Mouse (Mus musculus) gastrocnemius, postnatal 36 days (tissue): ENCODE measurements at regions not wholly inside any gene's neighbourhood (a gene's known extent, or its start where the extent isn't known, plus 50 kb on each side); places are given as distances from the start of the nearest gene placed in this dataset.

ENCODE experiments used
- DNase-seq, 2 experiments: peaks; one replicate each; pipeline ENCODE4 v3.0.0; 2022
- intact Hi-C: fragments of 180-260 bp; cut with DNase I; formaldehyde crosslinking; loops from one replicate; pipeline ENCODE4 v1.15.1; 2025

DNA sequence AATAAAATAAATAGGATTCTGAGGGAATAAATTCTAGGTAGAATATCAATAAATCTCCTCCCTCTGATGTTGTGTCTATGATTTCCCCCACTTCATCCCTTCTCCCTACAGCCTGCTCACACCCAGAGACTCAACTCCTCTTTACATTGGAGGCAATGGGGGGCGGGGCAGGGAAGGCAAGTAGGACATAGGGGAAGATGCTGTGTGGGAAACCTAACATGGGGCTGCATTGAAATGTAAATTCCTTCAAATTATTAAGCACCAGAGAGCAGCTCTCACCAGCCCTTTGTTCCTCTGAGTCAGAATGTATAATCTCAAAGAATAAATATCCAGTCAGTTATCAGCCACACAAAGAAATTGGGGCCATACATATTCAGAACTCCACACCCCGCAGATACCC lies 91.6 kb downstream of the Nuf2 start:
- intact Hi-C loops: no loop called here
- DNase-seq: no peak

DNA sequence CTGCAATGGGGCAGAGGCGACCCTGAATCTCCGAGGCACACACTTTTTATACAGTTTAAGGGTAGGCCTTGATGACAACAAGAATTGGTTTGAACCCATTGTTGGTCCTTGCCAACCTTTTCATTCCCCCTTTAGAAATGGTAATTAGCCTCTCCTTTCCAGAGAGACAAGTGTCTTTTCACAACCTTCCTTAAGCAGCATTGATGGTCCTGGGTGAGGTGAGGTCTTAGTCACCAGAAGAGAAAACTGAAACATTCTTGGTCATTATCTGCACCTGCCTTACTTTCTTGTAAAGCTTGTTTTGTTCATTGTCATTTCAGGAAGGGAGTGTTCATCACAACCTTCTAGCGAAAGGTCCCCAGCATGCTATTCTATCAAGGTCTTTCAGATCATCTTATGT lies 93.3 kb downstream of the Nuf2 start:
- intact Hi-C loops: no loop called here
- DNase-seq: no peak

DNA sequence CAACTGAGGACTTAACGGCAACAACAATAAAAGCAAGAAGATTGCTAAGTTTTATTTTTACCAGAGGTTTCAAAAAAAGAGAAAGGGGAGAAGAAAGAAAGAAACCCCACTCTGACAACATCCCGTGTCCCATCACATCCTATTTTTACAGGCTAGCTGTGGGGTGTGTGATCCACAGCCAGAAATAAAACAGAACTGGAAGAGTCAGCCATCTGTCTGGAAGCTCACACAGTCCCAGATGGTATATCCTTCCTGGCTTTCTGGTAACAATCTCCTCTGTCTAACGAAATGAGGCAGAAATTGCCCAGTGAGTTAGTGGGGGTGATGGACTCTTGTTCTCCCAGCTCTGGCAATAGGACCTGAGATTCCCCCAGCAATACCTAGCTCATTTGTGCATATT lies 108.9 kb downstream of the Nuf2 start:
- intact Hi-C loops: no loop called here

DNA sequence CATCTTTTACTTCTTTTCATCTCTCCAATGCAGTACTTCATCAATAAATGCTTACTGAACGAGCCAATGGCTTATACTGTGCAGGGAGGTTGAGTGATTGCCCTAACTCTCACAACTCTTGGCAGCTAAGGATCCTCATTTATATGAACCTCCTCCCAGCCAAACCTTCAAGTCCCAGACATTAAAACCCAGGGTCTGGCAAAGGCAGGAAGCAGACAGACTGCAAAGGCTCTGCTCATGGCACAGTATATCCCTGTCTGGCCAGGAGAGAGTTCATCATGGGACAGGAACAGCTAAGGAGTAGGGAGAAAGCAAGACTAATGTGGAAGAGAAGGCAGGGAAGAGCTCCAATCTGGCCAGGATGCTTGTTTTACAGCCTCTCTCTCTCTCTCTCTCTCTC lies 109.6 kb downstream of the Nuf2 start:
- DNase-seq: no peak
- intact Hi-C loops: no loop called here

More for the DNA sequence above, 108.9 kb downstream of the Nuf2 start:
- no peak for DNase-seq

DNA sequence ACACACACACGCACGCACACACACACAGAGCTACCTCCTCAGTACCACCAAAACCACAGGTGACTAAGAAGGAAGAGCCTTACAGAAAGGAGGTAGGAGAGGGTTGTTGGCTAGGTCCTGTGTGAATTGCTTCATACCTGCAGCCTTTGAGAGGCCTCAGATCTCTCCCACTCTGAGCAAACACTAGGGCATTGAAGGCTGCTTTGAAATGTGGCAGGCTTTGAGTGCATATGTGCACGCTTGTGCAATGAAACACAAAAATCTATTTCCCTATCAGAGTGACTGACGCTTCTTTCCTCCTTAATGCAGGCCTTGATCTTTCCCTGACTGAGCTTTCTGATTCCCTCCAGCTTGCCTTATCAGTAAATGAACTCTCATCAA lies 112.6 kb downstream of the Nuf2 start:
- intact Hi-C loops: no loop called here
- no peak for DNase-seq

DNA sequence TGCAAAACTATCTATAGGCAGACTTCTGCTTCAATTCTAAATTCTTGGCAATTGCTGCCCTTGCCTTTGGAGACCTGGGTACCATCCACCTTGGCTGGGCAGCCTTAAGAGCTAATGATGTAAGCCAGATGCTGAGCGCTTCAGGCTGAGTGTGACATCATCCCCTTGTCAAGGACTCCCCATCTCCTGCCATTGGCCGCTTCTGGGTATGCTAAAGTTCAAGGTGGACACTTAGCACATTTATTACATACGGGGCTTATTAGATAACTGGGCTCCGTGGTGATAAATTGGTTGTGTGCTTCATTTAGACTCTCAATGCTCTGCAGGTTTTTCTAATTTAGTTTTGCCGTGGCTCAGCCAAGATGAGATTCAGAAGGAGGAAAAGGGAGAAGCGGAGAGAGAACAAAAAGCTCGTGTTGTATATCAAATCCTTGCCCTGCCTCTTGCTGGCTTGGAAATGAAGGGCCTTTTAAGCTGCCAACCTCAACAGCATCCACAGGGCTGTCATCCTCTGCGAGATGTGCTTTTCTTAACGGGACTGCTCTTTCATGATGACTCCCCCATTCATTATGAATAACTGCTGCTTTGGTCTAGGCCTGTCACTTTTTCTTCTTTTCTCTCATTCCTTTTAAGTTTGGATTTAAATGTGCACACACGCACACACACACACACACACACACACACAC lies 113.1 kb downstream of the Nuf2 start:
- intact Hi-C loops: no loop called here
- no peak for DNase-seq

DNA sequence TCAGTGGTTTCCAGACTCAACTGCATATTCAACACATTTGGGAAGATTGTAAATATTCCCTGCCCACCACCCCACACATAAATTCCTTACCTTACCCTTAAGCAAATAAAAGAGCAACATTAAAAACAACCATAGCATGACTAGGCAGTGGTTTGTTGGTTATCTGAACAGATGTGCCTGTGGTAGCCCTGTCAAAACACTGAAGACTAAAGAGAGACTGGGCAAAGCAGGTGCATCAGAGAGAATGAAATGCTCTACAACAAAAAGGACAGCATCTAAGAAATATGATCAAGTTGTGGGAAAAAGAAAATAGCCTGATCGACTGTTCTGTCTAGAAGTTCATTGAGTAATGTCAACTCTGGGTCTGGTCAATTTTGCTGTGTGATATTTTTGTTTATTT lies 114.6 kb downstream of the Nuf2 start:
- DNase-seq: no peak
- intact Hi-C loops: no loop called here

DNA sequence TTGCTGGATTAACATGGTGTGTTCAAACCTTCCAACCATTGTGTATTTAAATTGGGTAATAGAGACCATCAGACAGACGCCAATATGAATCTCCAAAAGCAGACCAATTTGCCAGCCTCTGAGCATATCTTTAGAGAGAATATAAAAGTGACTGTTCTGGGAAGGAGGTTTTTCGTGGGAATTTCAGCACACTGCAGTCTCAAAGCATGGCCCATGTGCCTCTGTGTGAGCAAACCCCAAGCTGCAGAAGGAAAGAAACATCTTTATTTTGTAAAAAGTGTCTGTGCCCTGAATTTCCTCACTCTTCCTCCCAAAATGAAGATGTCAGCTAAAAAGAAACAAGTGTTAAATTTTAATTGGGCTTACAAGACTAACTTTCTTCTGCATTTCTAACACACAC lies 123.1 kb downstream of the Nuf2 start:
- no peak for DNase-seq
- intact Hi-C loops: no loop called here

DNA sequence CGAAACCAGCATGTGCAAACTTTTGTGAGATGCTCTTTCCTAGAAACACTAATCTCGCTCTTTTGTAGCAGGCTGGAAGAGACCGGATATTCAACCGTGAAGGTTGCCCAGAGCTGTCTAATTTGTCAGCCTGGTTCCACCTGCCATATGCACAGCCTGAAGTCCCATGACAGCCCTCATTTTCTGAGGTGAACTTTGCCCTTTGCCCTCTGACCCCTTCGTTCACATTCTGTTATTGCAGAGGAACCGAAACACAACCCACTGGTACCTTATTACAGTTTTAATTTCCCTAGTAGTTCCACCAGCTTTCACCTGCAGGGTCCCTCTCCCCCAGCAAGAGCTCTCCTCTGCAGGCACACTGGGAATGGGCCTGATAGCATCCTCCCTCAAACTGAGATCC lies 130.4 kb downstream of the Nuf2 start:
- no peak for DNase-seq
- intact Hi-C loops: no loop called here

DNA sequence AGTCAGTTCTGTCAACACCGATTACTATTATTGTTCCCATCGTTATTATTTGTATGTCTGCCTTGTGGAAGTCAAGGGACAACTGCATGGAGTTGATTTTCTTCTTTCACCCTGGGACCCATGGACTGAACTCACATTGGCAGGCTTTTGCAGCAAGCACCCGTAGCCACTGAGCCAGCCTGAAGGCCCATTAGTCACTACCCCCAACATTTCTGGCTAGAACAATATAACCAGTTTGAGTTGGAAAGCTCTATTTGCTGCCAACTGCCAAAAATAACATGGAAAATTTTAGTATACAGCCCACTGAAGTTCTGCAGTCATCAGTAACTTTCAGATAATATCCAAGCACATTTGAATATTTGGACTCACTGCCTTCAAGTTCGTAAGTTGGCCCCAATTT lies 133.9 kb downstream of the Nuf2 start:
- intact Hi-C loops: no loop called here
- DNase-seq: no peak

DNA sequence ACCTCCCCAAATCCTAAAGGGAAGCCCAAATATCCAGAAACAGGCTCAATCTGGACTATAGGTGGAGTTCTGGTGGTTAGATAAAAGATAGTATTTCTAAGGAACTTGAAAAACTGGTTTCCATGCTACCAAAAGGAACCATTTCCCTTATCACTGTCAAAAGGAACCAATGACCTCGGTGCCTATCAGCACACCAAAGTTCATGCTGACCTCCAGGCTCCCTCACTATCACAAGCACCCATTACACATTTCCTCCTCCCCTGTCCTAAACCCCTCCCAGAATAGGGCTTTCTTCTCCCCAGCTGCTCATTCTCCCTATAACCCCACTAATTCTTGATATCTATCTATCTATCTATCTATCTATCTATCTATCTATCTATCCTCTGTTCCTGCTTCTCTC lies 144.2 kb downstream of the Nuf2 start:
- intact Hi-C loops: no loop called here
- no peak for DNase-seq

DNA sequence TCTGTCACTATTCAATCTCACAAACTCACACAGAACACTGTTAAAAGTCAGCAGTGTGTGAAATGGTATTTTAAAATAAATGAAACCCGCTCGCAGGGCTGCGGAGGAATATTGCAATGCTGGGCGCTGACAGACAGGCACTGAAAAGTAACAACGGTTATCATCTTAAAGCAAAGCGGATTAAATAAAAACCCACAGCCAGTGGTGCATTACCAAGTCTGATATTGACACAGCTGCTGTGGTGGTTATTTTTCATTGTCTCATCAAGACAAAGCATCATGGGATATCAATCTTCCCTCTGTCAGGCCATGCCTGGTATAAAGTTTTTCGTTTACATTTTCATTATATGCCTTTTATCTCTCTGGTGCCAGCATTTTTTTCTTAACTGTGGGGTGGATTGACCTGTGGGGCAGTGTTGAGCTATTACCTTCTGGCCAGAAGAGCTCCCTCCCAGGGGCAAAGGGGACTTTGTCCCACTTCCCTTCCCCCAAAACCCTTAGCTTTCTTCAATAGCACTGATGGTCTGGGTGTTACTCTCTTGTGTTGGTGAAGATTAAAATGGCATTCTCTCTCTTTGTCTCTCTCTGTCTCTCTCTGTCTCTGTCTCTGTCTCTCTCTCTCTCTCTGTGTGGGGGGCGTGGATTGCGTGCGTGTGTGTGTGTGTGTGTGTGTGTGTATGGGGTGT lies 145.4 kb downstream of the Nuf2 start:
- intact Hi-C loops: no loop called here
- DNase-seq: no peak

DNA sequence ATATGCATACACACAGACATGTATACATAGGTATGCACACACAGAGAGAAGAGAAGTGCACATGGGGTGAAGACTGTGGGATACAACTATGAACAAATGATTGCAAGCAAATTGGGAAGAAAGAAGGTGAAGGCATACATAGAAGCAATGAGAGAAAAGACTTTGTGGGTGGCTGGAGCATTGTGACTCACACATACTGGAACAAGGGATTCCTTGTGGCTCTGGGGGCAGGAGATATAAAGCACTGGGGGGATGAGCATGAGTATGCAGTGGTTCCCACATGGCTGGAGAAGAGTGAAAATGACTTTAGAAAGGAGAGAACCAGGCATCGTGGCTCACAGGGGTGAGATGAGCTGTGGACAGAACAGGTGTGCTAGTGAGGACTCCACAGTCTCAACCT lies 156.6 kb downstream of the Nuf2 start:
- intact Hi-C loops: no loop called here
- DNase-seq: no peak

DNA sequence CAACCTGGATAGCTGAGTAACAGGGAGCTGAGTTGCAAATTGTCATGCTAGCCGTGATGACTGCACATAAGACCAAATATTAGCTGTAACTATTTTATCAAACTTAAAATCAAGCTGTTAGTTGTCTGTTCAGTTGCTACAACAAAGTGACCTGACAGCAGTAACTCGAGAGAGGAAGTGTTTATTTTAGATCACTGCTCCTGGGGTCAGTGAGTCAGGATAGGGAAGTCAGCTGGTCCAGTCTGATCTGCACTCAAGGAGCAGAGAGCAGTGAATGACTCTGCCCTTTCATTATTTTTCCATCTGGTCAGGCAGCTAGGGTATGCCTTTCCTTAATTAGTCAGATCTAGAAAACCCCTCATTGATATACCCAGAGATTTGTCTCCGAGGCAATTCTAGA lies 162.5 kb downstream of the Nuf2 start:
- DNase-seq: no peak
- intact Hi-C loops: no loop called here

DNA sequence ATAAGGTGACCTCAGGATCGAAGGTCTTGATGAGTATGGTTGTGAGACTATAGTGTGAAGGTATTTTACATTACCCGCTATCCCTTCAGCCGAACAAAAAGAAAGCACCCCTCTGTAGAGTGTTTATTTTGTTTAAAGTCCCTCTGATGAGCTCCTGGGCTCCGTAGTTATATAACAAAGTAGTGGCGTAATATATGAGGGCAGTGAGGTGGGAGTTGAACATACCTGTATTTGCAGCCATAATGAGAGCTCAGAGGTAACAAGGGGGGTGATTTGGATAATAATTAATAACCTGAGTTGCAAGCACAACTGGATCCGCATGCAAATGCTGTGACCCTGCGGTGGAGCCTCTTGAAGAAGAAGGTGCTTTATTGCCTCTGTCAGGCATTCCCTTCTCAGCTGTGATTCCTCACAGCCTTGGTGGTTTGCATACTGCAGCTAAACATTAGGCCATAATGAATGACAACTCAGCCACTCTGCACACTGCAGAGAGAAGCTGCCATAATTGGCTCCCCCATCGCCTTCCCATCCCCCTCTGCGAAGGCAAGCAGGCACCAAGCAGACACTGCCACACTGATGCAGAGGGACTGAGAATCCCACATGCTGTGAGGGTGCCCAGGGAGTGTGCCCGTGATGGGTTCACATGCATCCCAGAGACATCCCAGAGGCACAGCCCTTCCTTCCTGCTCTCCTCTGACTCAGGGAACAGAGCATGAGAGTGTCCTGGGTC lies 163.3 kb downstream of the Nuf2 start:
- intact Hi-C loops: no loop called here
- DNase-seq: no peak

DNA sequence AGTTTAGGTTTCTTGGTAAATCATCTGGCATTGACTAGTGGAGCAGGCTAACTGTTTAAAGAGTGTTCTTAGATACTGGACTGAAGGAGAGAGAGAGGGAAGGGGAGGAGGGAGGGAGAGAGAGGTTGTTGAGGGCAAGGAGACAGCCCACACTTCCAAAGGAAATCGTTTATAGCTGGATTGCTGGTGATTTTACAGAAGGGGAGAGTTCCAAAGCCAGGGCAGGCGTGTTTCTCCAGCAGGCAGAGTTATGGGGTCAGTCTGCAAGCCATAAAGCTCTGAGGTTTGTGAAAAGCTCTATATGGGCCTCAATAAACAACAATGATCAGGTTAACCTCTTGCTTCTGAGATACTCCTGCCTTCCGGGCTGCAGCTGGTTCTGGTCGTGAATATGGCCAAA lies 163.9 kb downstream of the Nuf2 start:
- intact Hi-C loops: no loop called here
- DNase-seq: no peak

DNA sequence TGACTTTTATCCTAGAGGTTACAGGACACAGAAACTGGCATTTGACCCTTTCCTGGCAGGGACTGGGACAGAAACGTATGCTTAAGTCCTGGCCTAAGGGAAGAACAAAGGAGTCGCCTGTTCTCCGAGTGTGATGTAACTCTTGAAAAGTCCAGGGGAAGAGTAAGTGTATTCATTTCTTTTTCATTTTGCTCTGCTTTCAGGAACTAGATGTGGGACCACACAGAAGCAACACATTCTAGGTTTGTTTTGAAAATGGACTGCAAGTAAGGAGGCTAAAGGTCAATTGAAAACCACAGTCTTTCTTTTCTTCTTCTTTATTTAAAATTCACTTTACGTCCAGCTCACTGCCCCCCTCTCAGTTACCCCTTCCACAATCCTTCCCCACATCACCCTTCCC lies 168.7 kb downstream of the Nuf2 start:
- intact Hi-C loops: no loop called here
- DNase-seq: no peak

DNA sequence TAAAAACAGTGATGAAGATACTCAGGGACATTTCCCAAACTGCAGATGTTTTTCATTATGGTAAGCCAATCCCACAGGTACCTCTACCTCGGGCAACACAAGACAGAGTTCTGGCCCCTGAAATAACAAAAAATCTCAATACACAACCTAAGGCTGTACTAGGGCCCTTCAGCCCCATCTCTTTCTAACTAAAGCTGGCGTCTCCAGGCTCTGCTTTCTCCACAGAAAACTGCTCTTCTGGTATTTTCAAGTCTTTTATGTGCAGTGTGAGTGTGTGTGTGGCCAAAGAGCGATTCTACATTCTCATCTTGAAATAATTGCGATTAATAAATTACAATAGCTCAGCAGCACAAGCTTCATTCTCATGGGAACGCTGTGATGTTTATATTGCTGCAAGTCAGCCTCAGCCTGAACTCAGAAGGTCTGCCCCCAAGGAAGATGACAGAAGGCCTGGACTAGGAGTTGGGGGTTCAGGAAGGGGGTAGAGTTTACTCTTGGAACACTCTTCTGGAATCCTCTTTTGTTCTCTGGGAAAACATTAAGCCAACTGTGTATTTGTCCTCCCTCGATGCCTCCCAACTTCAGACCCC lies 173.5 kb downstream of the Nuf2 start:
- DNase-seq: no peak
- intact Hi-C loops: loop anchor here (10.0 kb wide), 1 partner anchor 913 kb away; no protein-coding TSS in a partner anchor

DNA sequence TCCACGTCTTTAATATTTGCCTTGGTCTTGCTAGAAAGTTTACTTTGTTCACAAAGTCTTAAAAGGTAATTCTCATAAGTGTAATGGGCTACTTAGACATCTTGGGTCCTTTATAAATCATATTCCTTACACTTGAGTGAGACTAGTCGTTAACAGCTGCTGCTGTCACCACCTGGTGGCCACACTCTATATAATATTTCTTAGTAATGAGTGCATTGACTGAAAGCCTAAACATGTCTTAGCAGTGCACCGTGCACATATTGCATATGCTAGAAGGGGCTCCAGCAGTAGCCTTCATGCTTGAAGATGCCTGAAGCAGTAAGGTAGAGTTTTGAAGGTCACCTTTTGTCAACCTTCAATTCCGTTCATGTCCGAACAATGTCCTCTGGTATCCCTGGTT lies 177.2 kb downstream of the Nuf2 start:
- DNase-seq: no peak
- intact Hi-C loops: loop anchor here (5.0 to 10.0 kb wide), 2 partner anchors 909 to 1142 kb away; no protein-coding TSS in a partner anchor

DNA sequence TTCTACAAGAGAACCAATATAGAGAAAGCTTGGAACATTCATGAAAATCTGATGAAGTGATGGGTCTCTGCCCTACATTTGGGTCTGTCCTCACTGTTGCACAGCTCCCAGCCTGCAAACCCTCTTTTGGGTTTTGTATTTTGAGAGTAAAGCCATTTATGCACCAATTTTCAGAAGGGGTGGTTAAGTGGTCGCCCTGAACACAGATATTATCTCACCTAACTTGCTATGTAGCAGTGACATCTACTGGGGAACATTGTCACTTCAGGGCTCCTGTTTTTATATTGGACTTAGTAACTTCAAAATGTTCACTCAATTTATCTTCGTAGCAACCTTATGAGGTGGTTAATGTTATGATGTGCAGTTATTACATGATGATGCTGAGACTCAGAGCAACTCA lies 183.6 kb downstream of the Nuf2 start:
- no peak for DNase-seq
- intact Hi-C loops: loop anchor here (5.0 to 10.0 kb wide), 2 partner anchors 1253 to 1405 kb away; no protein-coding TSS in a partner anchor

DNA sequence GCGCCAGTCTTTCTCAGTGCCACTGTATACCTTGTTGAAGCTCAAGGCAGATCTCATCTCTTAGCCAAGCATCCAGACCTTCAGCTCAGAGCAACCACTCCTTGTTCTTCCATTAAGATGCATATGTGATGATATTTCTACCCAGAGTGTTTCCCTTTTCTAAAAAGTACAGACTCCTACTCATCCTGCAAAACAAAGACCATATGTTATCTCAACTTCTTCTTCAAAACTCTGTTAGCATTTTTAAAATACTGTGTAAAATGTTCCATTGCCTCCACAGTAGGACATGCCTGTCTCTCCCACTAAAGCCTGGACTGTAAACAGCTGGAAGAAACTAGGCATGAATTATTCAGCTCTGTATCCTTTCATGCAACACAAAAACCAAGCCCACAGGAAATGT lies 184.4 kb downstream of the Nuf2 start:
- intact Hi-C loops: loop anchor here (5.0 to 10.0 kb wide), 2 partner anchors 1252 to 1405 kb away; no protein-coding TSS in a partner anchor
- no peak for DNase-seq
